ENCODE assay signal across 7 mouse cellular contexts in the genomic region with DNA sequence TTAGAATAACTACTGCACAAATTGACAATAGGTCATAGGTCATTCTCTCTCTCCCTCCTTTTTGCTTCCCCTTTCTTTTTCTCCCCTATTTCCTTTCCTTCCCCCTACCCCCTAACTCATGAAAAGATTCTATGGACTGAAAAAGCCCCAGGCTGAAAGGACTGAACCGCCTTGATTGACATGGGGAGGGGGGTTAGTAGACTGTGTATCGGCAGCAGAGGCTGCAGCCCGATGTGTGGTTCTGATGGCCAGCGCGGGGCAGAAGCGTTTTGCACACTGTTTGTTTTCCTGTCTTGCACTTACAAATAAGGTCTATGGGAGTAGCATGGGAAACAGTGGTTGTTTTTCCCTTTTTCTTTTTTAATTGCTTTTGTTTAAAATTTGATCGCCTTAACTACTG. TPM values are rescaled to one million over a fixed set of nuclear protein-coding genes. Genes with fewer than 3 reads are reported as not detected.
A peak's percentile ranks its signal among the peaks of the same experiment; 100 is the strongest.
DNase-seq lines count a peak whose midpoint lies in the region; ATAC-seq and TF ChIP-seq lines count a peak whose summit lies in the region.
"Not testable (repeated sequence)": the region's sequence is repeated elsewhere in the genome, so short reads cannot be mapped to it uniquely, and the experiment has no call there.

No protein-coding gene starts in this region.

- peak overlapping the region; percentile 61 for H3K4me3 ChIP-seq in cerebellum, adult 2 months (replicated peaks; ENCODE audit: insufficient read depth, low read depth, low read length)
- 0 out of 2 replicates have a peak overlapping the region, but pooled peaks have one; percentile 35 for H3K4me3 ChIP-seq in embryonic facial prominence, embryonic 10.5 days
- peak overlapping the region; percentile 26 for H3K4me3 ChIP-seq in forebrain, embryonic 14.5 days (ENCODE audit: low read depth, low read length)
- peak overlapping the region; percentile 45 for H3K4me3 ChIP-seq in hindbrain, embryonic 10.5 days
- 0 out of 2 replicates have a peak overlapping the region, but pooled peaks have one; percentile 11 for H3K4me3 ChIP-seq in hindbrain, embryonic 15.5 days
- peak overlapping the region; percentile 10; the same call in 1 of the 2 replicates for H3K4me3 ChIP-seq in midbrain, embryonic 11.5 days (ENCODE audit: low read depth, low read length)
- not testable (repeated sequence) for H3K4me3 ChIP-seq in neural tube, embryonic 12.5 days

- TF ChIP-seq CTCF in cerebellum, adult 2 months (IDR thresholded peaks at IDR 0.05; ENCODE audit: borderline replicate concordance, insufficient read depth, low read depth, low read length), result not testable (repeated sequence)

- DNase-seq in cerebellum, adult 2 months, result peak; percentile 45 to 58
- DNase-seq in embryonic facial prominence, embryonic 10.5 days (ENCODE audit: low spot score); forebrain, embryonic 14.5 days (ENCODE audit: low spot score); hindbrain, embryonic 10.5 days (ENCODE audit: low spot score): not testable (repeated sequence)
- DNase-seq in midbrain, embryonic 11.5 days (ENCODE audit: low spot score, missing footprints), result peak; percentile 84

- H3K27ac ChIP-seq in cerebellum, adult 2 months (ENCODE audit: insufficient read depth, low read length), result peak overlapping the region; percentile 90
- not testable (repeated sequence) for H3K27ac ChIP-seq in embryonic facial prominence, embryonic 10.5 days (replicated peaks); hindbrain, embryonic 10.5 days; hindbrain, embryonic 15.5 days (replicated peaks); midbrain, embryonic 11.5 days (ENCODE audit: low read depth, low read length); neural tube, embryonic 12.5 days
- H3K27ac ChIP-seq in forebrain, embryonic 14.5 days (ENCODE audit: low read depth, low read length), result peak overlapping the region; percentile 74

- H3K9ac ChIP-seq in forebrain, embryonic 14.5 days (ENCODE audit: low read length), result peak overlapping the region; percentile 54; the same call in 1 of the 2 replicates
- H3K9ac ChIP-seq in hindbrain, embryonic 15.5 days; midbrain, embryonic 11.5 days (ENCODE audit: low read length); neural tube, embryonic 12.5 days: not testable (repeated sequence)

- not testable (repeated sequence) for H3K27me3 ChIP-seq in cerebellum, adult 2 months (ENCODE audit: control insufficient read depth, insufficient read depth, low read length); embryonic facial prominence, embryonic 10.5 days (replicated peaks; ENCODE audit: low read depth, poor library complexity, severe bottlenecking); forebrain, embryonic 14.5 days (replicated peaks; ENCODE audit: control insufficient read depth, insufficient read depth, low read length); hindbrain, embryonic 10.5 days (ENCODE audit: insufficient read depth, poor library complexity, severe bottlenecking); hindbrain, embryonic 15.5 days; midbrain, embryonic 11.5 days (ENCODE audit: control insufficient read depth, insufficient read depth, low read length); neural tube, embryonic 12.5 days (replicated peaks)

- not testable (repeated sequence) for TF ChIP-seq POLR2A in cerebellum, adult 2 months (IDR thresholded peaks at IDR 0.05; ENCODE audit: borderline replicate concordance, insufficient read depth, low read length)

- WGBS in cerebellum, adult 2 months, result 6% methylated on average over 7 of the region's 7 CpGs
- 14% methylated on average over 7 of the region's 7 CpGs for whole genome bisulfite sequencing in embryonic facial prominence, embryonic 10.5 days
- 4% methylated on average over 7 of the region's 7 CpGs for WGBS in forebrain, embryonic 14.5 days
- WGBS in hindbrain, embryonic 10.5 days, result 17% methylated on average over 7 of the region's 7 CpGs
- WGBS in hindbrain, embryonic 15.5 days, result 22% methylated on average over 7 of the region's 7 CpGs
- 17% methylated on average over 7 of the region's 7 CpGs for WGBS in midbrain, embryonic 11.5 days
- WGBS in neural tube, embryonic 12.5 days, result 19% methylated on average over 7 of the region's 7 CpGs

- H3K4me2 ChIP-seq in forebrain, embryonic 14.5 days (ENCODE audit: low read length), result peak overlapping the region; percentile 34
- peak overlapping the region; percentile 23; the same call in 1 of the 2 replicates for H3K4me2 ChIP-seq in hindbrain, embryonic 15.5 days
- peak overlapping the region; percentile 36 for H3K4me2 ChIP-seq in midbrain, embryonic 11.5 days
- H3K4me2 ChIP-seq in neural tube, embryonic 12.5 days (replicated peaks), result peak overlapping the region; percentile 48

- H3K4me1 ChIP-seq in cerebellum, adult 2 months (ENCODE audit: control insufficient read depth, insufficient read depth, low read length), result not testable (repeated sequence)
- peaks cover 80% of the 10 kb centered on the region for H3K4me1 ChIP-seq in embryonic facial prominence, embryonic 10.5 days
- H3K4me1 ChIP-seq in forebrain, embryonic 14.5 days (ENCODE audit: control insufficient read depth, insufficient read depth, low read length), result peaks cover 33% of the 10 kb centered on the region
- peaks cover 78% of the 10 kb centered on the region for H3K4me1 ChIP-seq in hindbrain, embryonic 10.5 days (replicated peaks)
- H3K4me1 ChIP-seq in hindbrain, embryonic 15.5 days (replicated peaks), result peaks cover 24% of the 10 kb centered on the region
- H3K4me1 ChIP-seq in midbrain, embryonic 11.5 days (ENCODE audit: control insufficient read depth, insufficient read depth, low read length), result peaks cover 51% of the 10 kb centered on the region
- peaks cover 52% of the 10 kb centered on the region for H3K4me1 ChIP-seq in neural tube, embryonic 12.5 days

- peaks cover 20% of the 10 kb centered on the region for H3K36me3 ChIP-seq in embryonic facial prominence, embryonic 10.5 days (replicated peaks)
- peaks cover 22% of the 10 kb centered on the region for H3K36me3 ChIP-seq in forebrain, embryonic 14.5 days (ENCODE audit: control insufficient read depth, insufficient read depth, low read length)
- H3K36me3 ChIP-seq in hindbrain, embryonic 10.5 days, result peaks cover 27% of the 10 kb centered on the region
- not testable (repeated sequence) for H3K36me3 ChIP-seq in hindbrain, embryonic 15.5 days; midbrain, embryonic 11.5 days (ENCODE audit: control insufficient read depth, insufficient read depth, low read length); neural tube, embryonic 12.5 days

- ATAC-seq in forebrain, embryonic 14.5 days, result peak; percentile 26
- ATAC-seq in hindbrain, embryonic 15.5 days (ENCODE audit: low FRiP score, low read depth); neural tube, embryonic 12.5 days (ENCODE audit: low FRiP score, low read depth): not testable (repeated sequence)
- ATAC-seq in midbrain, embryonic 11.5 days (ENCODE audit: low FRiP score), result peak; percentile 48; the same call in 1 of the 2 replicates

- not testable (repeated sequence) for H3K9me3 ChIP-seq in embryonic facial prominence, embryonic 10.5 days; forebrain, embryonic 14.5 days (replicated peaks; ENCODE audit: control insufficient read depth, low read length); hindbrain, embryonic 10.5 days; hindbrain, embryonic 15.5 days; midbrain, embryonic 11.5 days (ENCODE audit: control insufficient read depth, low read length); neural tube, embryonic 12.5 days

RNA-seq across cellular contexts. Expression of a gene that starts 7.7 kb away (rescaled TPM):
- polyA plus RNA-seq in cerebellum, adult 2 months (2012; rRNA removed), result 193 and 234 TPM in 2 replicates
- polyA plus RNA-seq in embryonic facial prominence, embryonic 10.5 days (2016; fragmentation: Nextera tagmentation; extraction: Ambion mirVana), result 2.1 and 3.4 TPM in 2 replicates
- polyA plus RNA-seq in forebrain, embryonic 14.5 days (2014; fragmentation: Nextera tagmentation; extraction: Ambion mirVana), result 102 and 109 TPM in 2 replicates
- polyA plus RNA-seq in hindbrain, embryonic 10.5 days (2016; fragmentation: Nextera tagmentation; extraction: Ambion mirVana), result 7.8 and 8.4 TPM in 2 replicates
- 11.8 and 16.3 TPM in 2 replicates for polyA plus RNA-seq in hindbrain, embryonic 15.5 days (2015; fragmentation: Nextera tagmentation; extraction: Ambion mirVana)
- 10.2 and 10.7 TPM in 2 replicates for polyA plus RNA-seq in midbrain, embryonic 11.5 days (2014; fragmentation: Nextera tagmentation; extraction: Ambion mirVana)
- polyA plus RNA-seq in neural tube, embryonic 12.5 days (2016; fragmentation: Nextera tagmentation; extraction: Ambion mirVana), result 6.6 and 10.4 TPM in 2 replicates
